Mouse (Mus musculus) lung, embryonic 16.5 days (tissue): ENCODE results near the gene Flii. TPM values are rescaled to one million over a fixed set of nuclear protein-coding genes. Genes with fewer than 3 reads are reported as not detected.

Experiments
- ATAC-seq: fragments of 200-750 bp; cut with Nextera tagmentation; 2 replicates; pipeline ENCODE4 v1.8.0; 2017; ENCODE audit warnings: low read depth, mild to moderate bottlenecking, moderate library complexity
- H3K27ac ChIP-seq: fragments of 300-500 bp; sonication (generic); 2 replicates; pipeline ENCODE4 v1.5.1; 2014; ENCODE audit warnings: mild to moderate bottlenecking, control low read depth, low read length
- H3K27me3 ChIP-seq: fragments of 300-500 bp; sonication (generic); 2 replicates; pipeline ENCODE4 v1.6.1; 2014; ENCODE audit warnings: low read depth, low read length, mixed read lengths; ENCODE audit not compliant: control insufficient read depth, insufficient read depth
- H3K36me3 ChIP-seq: fragments of 300-500 bp; sonication (generic); 2 replicates; pipeline ENCODE4 v1.6.1; 2014; ENCODE audit warnings: low read length; ENCODE audit not compliant: control insufficient read depth, insufficient read depth
- H3K4me1 ChIP-seq: fragments of 300-500 bp; sonication (generic); replicated peaks from 2 replicates; pipeline ENCODE4 v1.6.1; 2014; ENCODE audit warnings: low read length, mixed read lengths; ENCODE audit not compliant: control insufficient read depth, insufficient read depth
- H3K4me2 ChIP-seq: fragments of 300-500 bp; sonication (generic); 2 replicates; pipeline ENCODE4 v1.6.1; 2014; ENCODE audit warnings: low read depth, low read length, control low read depth
- H3K4me3 ChIP-seq: fragments of 300-500 bp; sonication (generic); 2 replicates; pipeline ENCODE4 v1.5.1; 2014; ENCODE audit warnings: mild to moderate bottlenecking, low read length, control low read depth
- H3K9ac ChIP-seq: fragments of 300-500 bp; sonication (generic); 2 replicates; pipeline ENCODE4 v1.6.1; 2014; ENCODE audit warnings: low read length, control low read depth
- H3K9me3 ChIP-seq: fragments of 300-500 bp; sonication (generic); 2 replicates; pipeline ENCODE4 v1.6.1; 2016; ENCODE audit warnings: low read length; ENCODE audit not compliant: control insufficient read depth
- WGBS: fragments of 180-500 bp; shearing (Covaris S2); extraction: QIAGEN DNeasy Blood & Tissue Kit; methylation state at CpG from one replicate; pipeline ENCODE4 v1.1.7; 2014; 5-methylcytosine and 5-hydroxymethylcytosine counted together
- polyA plus RNA-seq: library from polyadenylated mRNA; unstranded; fragments of >200 nt; fragmentation: Nextera tagmentation; extraction: Ambion mirVana; gene quantifications from 2 replicates; pipeline ENCODE4 v1.2.1, GENCODE M21; 2015

The Flii gene
- polyA plus RNA-seq, 1 experiment from 2014 or later, result 90.8 TPM

DNA sequence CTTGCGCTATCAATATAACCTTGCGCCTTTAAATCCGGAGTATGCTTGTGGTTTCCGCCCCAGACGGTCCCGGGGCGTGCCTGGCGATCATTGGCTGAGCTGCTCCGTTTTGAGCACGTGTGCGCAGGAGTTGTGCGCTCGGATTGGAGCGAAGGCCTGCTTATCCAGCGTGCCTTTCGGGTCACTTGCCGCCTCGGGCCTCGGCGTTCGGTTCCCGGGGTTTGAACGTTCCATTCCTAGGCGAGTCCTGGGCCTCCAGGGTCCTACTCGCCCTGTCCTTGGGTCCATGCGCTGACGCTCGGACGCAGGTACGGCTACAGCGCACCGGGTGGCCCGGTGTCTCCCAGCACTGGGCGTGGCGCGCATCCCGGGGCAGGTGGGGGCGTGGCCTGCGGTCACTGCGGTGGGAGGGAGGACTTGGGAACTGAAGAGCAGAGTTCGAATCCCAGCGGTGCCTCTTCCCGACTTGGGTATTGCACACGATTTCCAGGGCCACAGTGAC is 1.2 kb upstream of the Flii start, which contains the start of gene Mief2:
Gene Mief2, plus strand, starts transcription at position 139 of the 502 bp plus-strand sequence.
- H3K9me3 ChIP-seq, result no peaks in the 10 kb centered on the region
- H3K36me3 ChIP-seq, result peaks cover 11% of the 10 kb centered on the region
- H3K27me3 ChIP-seq, result no peaks in the 10 kb centered on the region
- peak within 1 kb of the TSS; percentile 81 for H3K4me2 ChIP-seq
- under 1% methylated on average over 44 of the region's 44 CpGs for WGBS
- peak within 1 kb of the TSS; percentile 90 for H3K4me3 ChIP-seq
- peak; percentile 93 for ATAC-seq
- H3K9ac ChIP-seq, result peak within 1 kb of the TSS; percentile 90
- H3K4me1 ChIP-seq, result peaks cover 26% of the 10 kb centered on the region
- peak within 1 kb of the TSS; percentile 84 for H3K27ac ChIP-seq

DNA sequence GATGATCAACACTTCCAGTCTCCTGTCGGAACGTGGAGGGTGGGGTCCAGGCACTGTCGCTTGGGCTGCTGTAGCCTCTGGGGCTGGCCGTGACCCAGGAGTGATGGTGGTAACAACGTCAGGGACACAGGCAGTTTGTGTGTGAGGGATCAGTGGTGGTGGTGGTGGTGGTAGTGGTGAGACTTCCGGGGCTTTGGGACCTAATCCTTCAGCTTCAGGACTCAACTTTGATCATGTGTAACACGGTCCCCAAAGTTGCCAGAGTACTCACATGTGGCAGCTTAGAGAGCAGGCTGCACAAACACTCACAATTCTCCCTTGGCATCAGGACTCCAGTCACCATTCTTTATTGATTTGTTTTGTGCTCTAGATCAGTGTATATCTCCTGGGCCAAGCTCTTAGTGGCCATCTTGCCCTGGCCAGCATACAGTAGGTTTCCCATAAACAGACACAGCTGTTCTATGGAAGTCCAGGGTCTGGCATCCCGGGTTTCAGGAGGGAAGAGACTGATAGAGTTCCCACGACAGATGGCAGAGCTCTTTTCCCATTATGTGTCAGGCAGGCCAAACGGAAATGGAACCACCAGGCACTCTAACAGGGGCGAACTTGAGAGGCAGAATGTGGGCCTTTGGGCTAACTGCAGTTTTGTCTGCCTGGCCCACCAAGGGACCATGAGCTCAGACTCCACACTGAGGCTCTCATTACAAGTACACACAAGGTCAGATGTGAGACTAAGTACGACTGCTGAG is 503 bp upstream of the Flii start:
- ATAC-seq, result peak; percentile 0; the same call in 1 of the 2 replicates

DNA sequence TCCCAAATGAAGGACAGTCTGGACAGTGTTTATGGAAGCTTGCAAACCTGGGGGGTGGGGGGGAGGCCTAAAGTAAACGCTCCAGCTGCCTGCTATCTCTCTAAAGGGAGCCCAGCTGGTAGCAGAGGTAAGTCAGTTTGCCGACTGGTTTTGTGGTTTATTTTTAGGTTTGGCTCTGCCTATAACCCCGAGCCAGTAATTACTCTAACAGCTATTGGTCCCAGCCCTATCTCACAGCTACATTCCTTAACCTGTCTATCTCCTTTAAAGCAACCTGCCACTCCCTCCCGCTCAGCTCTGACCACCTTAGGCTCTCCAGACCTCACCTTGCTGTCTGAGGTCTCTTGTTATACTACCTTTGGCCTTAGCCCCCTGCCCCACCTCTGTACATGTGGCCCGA is 7.8 kb downstream of the Flii start:
- no peak for ATAC-seq
- H3K27ac ChIP-seq, result no peak overlapping the region

More for the DNA sequence above, 503 bp upstream of the Flii start:
- peaks cover 16% of the 10 kb centered on the region for H3K36me3 ChIP-seq
- no peaks in the 10 kb centered on the region for H3K9me3 ChIP-seq
- H3K4me2 ChIP-seq, result peak overlapping the region; percentile 81
- H3K27ac ChIP-seq, result peak overlapping the region; percentile 78
- peaks cover 26% of the 10 kb centered on the region for H3K4me1 ChIP-seq
- peak overlapping the region; percentile 90 for H3K9ac ChIP-seq
- 4% methylated on average over 12 of the region's 12 CpGs for WGBS
- H3K27me3 ChIP-seq, result no peaks in the 10 kb centered on the region
- peak overlapping the region; percentile 90 for H3K4me3 ChIP-seq

DNA sequence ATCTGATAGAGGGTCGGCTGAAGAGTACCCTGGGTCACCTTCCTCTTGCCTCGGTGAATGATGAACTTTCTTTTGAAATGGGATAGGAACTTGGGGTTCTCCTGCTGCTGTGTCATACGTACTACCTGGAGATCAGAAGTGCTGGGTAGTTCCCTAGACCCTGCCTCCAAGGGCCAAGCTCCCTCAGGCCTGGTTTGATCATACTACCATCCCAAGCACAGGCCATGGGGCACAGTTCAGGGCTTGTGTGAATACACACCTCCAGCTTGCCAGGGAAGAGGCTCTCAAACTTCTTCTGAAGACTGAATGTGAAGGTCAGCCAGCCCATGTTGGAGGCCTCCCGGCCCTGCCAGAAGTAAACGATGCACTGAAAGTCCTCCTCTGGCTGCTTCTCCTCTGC is 11.2 kb downstream of the Flii start:
- Histone ChIP-seq H3K9ac (no peak overlapping the region), H3K9me3 (no peaks in the 10 kb centered on the region), H3K27me3 (no peaks in the 10 kb centered on the region), H3K36me3 (peaks cover 78% of the 10 kb centered on the region), H3K4me3 (no peak overlapping the region), H3K4me2 (no peak overlapping the region), H3K4me1 (no peaks in the 10 kb centered on the region), H3K27ac (no peak overlapping the region)
- 77% methylated on average over 5 of the region's 5 CpGs for WGBS
- ATAC-seq, result no peak

More for the DNA sequence above, 7.8 kb downstream of the Flii start:
- Histone ChIP-seq H3K9ac (no peak overlapping the region), H3K36me3 (peaks cover 81% of the 10 kb centered on the region), H3K9me3 (no peaks in the 10 kb centered on the region), H3K4me2 (no peak overlapping the region), H3K4me1 (no peaks in the 10 kb centered on the region), H3K27me3 (no peaks in the 10 kb centered on the region), H3K4me3 (no peak overlapping the region)
- WGBS, result 63% methylated on average over 5 of the region's 5 CpGs

DNA sequence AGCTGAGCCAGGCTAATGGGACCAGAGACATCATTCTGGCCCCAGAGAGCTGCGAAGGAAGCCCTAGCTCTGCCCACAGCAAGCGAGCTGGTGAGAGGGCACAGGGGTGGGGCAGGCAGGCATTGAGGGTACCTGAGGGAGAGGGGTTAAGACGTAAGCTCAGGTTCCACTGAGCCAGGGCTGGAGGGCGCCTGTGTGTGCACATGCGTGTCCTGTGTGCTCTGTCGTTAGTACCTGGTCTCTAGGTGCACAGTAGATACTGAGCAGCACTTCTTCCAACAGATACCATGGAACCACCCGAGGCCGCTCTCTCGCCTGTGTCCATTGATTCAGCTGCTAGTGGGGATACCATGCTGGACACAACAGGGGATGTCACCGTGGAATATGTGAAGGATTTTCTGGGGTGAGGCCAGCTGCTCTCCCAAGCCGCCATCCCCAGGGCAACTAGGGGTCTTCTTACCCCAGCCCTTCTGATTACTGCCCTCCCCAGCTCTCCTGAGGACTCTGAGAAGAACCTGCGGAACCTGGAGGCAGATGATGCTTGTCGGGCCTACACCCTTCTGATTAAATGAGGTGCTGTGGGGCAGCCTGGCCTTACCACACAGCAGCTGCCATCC is 14.3 kb downstream of the Flii start:
- Histone ChIP-seq H3K27ac (no peak overlapping the region), H3K4me2 (no peak overlapping the region), H3K4me1 (no peaks in the 10 kb centered on the region), H3K36me3 (peaks cover 75% of the 10 kb centered on the region), H3K9me3 (no peaks in the 10 kb centered on the region), H3K27me3 (no peaks in the 10 kb centered on the region), H3K9ac (no peak overlapping the region), H3K4me3 (no peak overlapping the region)
- WGBS, result 92% methylated on average over 13 of the region's 13 CpGs
- ATAC-seq, result no peak

DNA sequence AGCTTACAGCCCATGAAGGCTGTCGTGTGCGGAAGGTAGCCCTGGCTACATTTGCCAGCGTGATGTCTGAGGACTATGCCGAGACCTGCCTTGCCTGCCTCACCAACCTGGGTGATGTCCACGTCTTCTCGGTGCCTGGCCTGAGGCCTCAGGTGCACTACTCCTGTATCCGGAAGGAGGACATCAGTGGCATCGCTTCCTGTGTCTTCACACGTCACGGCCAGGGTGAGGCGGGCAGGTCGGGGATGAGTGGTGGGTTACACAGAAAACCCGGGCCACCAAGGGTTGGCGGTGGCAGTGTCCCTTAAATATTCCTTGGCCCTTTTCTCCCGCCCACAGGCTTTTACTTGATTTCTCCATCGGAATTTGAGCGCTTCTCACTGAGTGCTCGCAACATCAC is 15.0 kb downstream of the Flii start:
- H3K27ac ChIP-seq, result no peak overlapping the region
- no peak overlapping the region for H3K9ac ChIP-seq
- no peak for ATAC-seq
- 90% methylated on average over 18 of the region's 18 CpGs for WGBS
- no peaks in the 10 kb centered on the region for H3K27me3 ChIP-seq
- no peak overlapping the region for H3K4me2 ChIP-seq
- H3K36me3 ChIP-seq, result peaks cover 75% of the 10 kb centered on the region
- peaks cover 3% of the 10 kb centered on the region; the same call in 1 of the 2 replicates for H3K4me1 ChIP-seq
- no peak overlapping the region for H3K4me3 ChIP-seq
- H3K9me3 ChIP-seq, result no peaks in the 10 kb centered on the region

DNA sequence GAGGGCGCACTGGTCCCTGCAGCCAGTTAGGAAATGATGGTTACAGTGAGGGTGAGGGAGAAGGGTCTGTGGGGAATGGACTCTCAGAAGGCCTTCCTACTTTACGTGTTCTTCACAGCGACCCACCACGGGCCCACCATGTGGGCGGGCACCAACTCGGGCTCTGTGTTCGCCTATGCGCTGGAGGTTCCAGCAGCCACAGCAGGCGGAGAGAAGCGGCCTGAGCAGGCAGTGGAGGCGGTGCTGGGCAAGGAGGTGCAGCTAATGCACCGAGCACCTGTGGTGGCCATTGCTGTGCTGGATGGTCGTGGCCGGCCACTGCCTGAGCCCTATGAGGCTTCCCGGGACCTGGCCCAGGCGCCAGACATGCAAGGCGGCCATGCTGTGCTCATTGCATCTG is 15.8 kb downstream of the Flii start:
- Histone ChIP-seq H3K9ac (no peak overlapping the region), H3K4me3 (no peak overlapping the region), H3K27me3 (no peaks in the 10 kb centered on the region), H3K9me3 (no peaks in the 10 kb centered on the region), H3K4me1 (peaks cover 3% of the 10 kb centered on the region; the same call in 1 of the 2 replicates), H3K4me2 (no peak overlapping the region), H3K27ac (no peak overlapping the region), H3K36me3 (peaks cover 75% of the 10 kb centered on the region)
- no peak for ATAC-seq
- 90% methylated on average over 17 of the region's 17 CpGs for WGBS

GRCm38 (mm10) chr11:60709481-60710465 is 17.3 kb downstream of the Flii start:
- Histone ChIP-seq H3K36me3 (peaks cover 68% of the 10 kb centered on the region), H3K27me3 (no peaks in the 10 kb centered on the region), H3K4me2 (no peak overlapping the region), H3K9me3 (no peaks in the 10 kb centered on the region), H3K4me1 (peaks cover 3% of the 10 kb centered on the region; the same call in 1 of the 2 replicates), H3K4me3 (no peak overlapping the region), H3K9ac (no peak overlapping the region), H3K27ac (no peak overlapping the region)
- ATAC-seq, result no peak
- 89% methylated on average over 45 of the region's 45 CpGs for WGBS
